Mouse (Mus musculus): ENCODE data around the gene Prnd. TPM values are rescaled to one million over a fixed set of nuclear protein-coding genes. Genes with fewer than 3 reads are reported as not detected.

The Prnd gene
- polyA plus RNA-seq, 1 experiment from 2014 or later = 28.0 TPM

DNA sequence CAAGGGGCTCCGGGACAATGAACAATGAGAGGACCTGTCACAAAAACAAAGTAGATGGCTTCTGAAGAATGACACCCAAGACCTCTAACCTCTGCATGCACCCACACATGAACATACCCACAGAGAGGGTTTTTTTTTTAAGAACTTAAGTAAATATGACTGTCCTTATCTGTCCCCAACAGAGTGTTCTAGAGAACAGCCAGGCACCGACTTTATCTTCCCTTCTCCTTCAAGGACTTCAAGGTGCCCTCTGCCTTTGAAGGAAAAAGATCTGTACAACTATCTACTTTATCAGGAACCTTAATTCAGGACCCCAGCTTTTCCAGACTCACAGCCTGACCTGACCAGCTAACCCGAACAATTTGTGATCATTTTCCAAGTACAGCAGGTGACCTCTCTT, 10.2 kb upstream of the Prnd start:
- Histone ChIP-seq H3K27me3 (no peaks in the 10 kb centered on the region), H3K27ac (no peak overlapping the region), H3K36me3 (peaks cover 11% of the 10 kb centered on the region; the same call in 1 of the 2 replicates), H3K9me3 (replicated peaks) (no peaks in the 10 kb centered on the region), H3K4me3 (no peak overlapping the region), H3K9ac (no peak overlapping the region), H3K4me2 (no peak overlapping the region), H3K4me1 (replicated peaks) (peaks cover 11% of the 10 kb centered on the region)
- ATAC-seq (replicated peaks; ENCODE audit: insufficient number of reproducible peaks, insufficient read depth, low FRiP score, low read depth) = no peak
- 46% methylated on average over 3 of the region's 3 CpGs for WGBS

DNA sequence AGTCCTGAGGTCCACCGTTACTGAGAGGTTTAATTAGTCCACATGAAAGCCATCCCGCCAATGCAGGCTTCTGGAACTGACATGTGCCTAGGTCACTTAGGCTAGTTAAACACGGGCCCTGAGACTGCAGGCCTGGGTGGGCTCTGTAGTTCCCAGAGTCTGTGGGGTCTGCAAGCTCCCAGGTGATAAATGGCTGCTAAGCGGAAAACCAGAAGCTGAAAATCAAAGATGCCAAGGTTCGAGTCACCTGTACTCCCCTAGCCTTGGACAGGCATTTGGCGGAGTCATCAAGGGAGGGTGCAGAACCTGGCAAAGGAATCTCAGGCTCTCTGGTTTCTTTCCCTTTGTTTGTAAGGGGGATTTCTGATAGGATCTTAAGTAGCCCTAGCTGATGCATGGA, 9.2 kb upstream of the Prnd start:
- no peaks in the 10 kb centered on the region for H3K27me3 ChIP-seq
- 84% methylated on average over 6 of the region's 6 CpGs for WGBS
- H3K9me3 ChIP-seq (replicated peaks) = no peaks in the 10 kb centered on the region
- no peak overlapping the region for H3K9ac ChIP-seq
- H3K36me3 ChIP-seq = peaks cover 8% of the 10 kb centered on the region; the same call in 1 of the 2 replicates
- no peak overlapping the region for H3K4me2 ChIP-seq
- no peak overlapping the region for H3K27ac ChIP-seq
- H3K4me1 ChIP-seq (replicated peaks) = peaks cover 7% of the 10 kb centered on the region; the same call in 1 of the 2 replicates
- H3K4me3 ChIP-seq = no peak overlapping the region
- no peak for ATAC-seq (replicated peaks; ENCODE audit: insufficient number of reproducible peaks, insufficient read depth, low FRiP score, low read depth)

DNA sequence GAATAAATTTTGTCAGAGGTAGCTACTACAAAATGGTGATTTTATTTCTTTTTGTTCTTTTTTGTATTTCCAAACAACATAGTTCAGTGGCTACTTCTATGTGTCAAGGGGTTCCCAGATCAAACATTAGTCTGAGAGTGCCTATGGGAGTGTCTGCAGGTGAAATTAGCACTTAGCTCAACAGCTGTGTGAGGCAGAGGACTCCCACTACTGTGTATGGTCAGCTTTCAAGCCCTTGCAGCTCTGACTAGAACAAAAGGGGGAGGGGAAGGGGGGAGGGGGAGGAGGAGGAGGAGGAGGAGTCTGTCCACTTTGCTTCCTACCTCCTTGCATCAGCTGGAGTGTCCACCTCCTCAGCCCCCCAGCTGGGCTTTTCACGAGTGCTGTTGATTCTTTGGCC, 6.3 kb upstream of the Prnd start:
- ATAC-seq (replicated peaks; ENCODE audit: insufficient number of reproducible peaks, insufficient read depth, low FRiP score, low read depth) = no peak
- WGBS = 44% methylated on average over 1 of the region's 1 CpGs
- no peak overlapping the region for H3K27ac ChIP-seq

DNA sequence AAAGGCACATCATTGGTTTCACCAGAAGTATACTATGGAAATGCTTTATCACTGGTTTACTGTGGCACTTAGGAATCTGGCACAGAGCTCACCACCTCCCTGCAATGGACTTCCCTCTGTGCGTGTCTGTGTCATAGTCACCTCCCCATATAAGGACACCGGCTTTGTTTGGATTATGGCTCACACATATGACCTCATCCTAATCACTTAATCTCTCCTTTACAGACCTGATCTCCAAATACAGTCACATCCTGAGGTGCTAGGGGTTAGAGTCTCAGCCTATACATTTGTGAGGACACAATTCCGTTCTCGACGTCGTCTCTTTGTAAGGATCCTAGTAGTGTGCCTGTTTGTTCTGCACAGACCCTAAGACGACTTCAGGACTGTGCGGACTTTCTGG, 5.4 kb upstream of the Prnd start:
- H3K9me3 ChIP-seq (replicated peaks) = no peaks in the 10 kb centered on the region
- peaks cover 10% of the 10 kb centered on the region for H3K4me1 ChIP-seq (replicated peaks)
- no peak overlapping the region for H3K4me2 ChIP-seq
- no peaks in the 10 kb centered on the region for H3K27me3 ChIP-seq
- H3K36me3 ChIP-seq = no peaks in the 10 kb centered on the region
- H3K27ac ChIP-seq = peak overlapping the region; percentile 16; the same call in 1 of the 2 replicates
- no peak overlapping the region for H3K4me3 ChIP-seq
- peak; percentile 68 for ATAC-seq (replicated peaks; ENCODE audit: insufficient number of reproducible peaks, insufficient read depth, low FRiP score, low read depth)
- 57% methylated on average over 8 of the region's 8 CpGs for WGBS
- H3K9ac ChIP-seq = no peak overlapping the region

More for the DNA sequence above, 6.3 kb upstream of the Prnd start:
- Histone ChIP-seq H3K9me3 (replicated peaks) (no peaks in the 10 kb centered on the region), H3K36me3 (no peaks in the 10 kb centered on the region), H3K4me2 (no peak overlapping the region), H3K27me3 (no peaks in the 10 kb centered on the region), H3K9ac (no peak overlapping the region), H3K4me3 (no peak overlapping the region), H3K4me1 (replicated peaks) (peaks cover 7% of the 10 kb centered on the region; the same call in 1 of the 2 replicates)

DNA sequence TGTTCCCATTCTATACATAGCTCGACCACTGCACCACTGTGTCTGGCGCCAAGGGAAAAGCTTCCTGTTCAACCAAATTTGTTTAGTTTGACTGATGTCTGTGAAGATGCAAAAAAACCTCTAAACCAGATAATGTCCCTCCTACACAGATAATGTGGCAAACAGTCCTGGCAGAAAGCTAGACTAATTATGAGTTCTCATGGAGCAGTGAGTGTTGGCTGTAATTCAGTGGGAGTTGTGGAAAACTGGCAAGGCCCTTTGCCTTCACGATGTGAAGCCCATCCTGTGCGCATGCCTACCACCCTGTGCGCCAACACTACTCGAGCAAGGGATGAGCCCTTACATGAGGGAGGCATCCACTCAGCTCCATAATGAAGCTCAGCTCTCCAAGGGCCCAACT, 4.9 kb upstream of the Prnd start:
- Histone ChIP-seq H3K4me1 (replicated peaks) (peaks cover 16% of the 10 kb centered on the region), H3K4me3 (no peak overlapping the region), H3K4me2 (no peak overlapping the region), H3K9me3 (replicated peaks) (no peaks in the 10 kb centered on the region), H3K9ac (no peak overlapping the region), H3K36me3 (no peaks in the 10 kb centered on the region), H3K27me3 (no peaks in the 10 kb centered on the region), H3K27ac (no peak overlapping the region)
- no peak for ATAC-seq (replicated peaks; ENCODE audit: insufficient number of reproducible peaks, insufficient read depth, low FRiP score, low read depth)
- WGBS = 74% methylated on average over 6 of the region's 6 CpGs

DNA sequence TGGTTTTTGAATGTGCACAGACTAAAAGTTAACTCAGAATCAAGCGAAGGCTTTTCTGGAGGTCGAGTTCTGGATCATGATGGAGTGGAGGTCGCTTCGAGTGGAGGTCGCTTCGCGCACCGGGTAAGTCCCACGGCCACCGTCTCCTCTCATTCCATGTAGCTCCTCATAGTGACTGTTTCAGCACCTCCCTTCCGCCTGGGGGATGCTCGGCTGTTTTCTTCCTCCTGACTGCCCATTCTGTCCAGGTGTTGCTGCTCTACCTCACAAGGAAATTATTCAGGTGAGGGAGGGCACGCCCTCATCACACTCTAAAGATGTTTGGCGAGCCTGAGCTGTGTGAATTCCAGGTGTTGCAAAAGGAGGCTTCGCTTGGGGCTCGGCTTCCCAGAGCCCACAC, 4.3 kb upstream of the Prnd start:
- H3K4me1 ChIP-seq (replicated peaks) = peaks cover 16% of the 10 kb centered on the region

DNA sequence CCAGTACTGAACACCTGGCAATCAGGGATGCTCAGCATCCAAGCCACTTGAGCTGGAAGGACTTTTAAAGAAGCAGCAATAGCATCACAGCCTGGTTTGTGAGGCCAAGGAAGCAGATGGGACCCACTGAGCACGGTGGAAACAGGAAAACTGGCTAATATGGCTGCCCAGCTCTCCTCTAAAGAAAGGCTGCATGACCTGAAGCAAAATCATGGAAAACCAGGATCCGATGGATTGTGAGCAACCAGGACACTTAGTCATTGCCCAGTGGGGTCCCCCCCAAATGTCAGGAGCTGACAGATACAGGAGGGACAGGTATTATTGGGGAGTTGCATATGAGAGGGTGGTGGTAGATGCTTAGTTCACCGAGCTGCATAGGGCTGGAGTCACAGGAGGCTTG, 2.5 kb upstream of the Prnd start:
- Histone ChIP-seq H3K9me3 (replicated peaks) (no peaks in the 10 kb centered on the region), H3K4me1 (replicated peaks) (peaks cover 25% of the 10 kb centered on the region), H3K9ac (no peak overlapping the region), H3K36me3 (no peaks in the 10 kb centered on the region), H3K27me3 (peaks cover 9% of the 10 kb centered on the region; the same call in 1 of the 2 replicates), H3K4me2 (no peak overlapping the region), H3K4me3 (no peak overlapping the region), H3K27ac (no peak overlapping the region)
- ATAC-seq (replicated peaks; ENCODE audit: insufficient number of reproducible peaks, insufficient read depth, low FRiP score, low read depth) = no peak
- 78% methylated on average over 3 of the region's 3 CpGs for WGBS

More for the DNA sequence above, 4.3 kb upstream of the Prnd start:
- no peaks in the 10 kb centered on the region for H3K36me3 ChIP-seq
- H3K9ac ChIP-seq = no peak overlapping the region
- no peak overlapping the region for H3K4me3 ChIP-seq
- no peak overlapping the region for H3K27ac ChIP-seq
- H3K9me3 ChIP-seq (replicated peaks) = no peaks in the 10 kb centered on the region
- no peaks in the 10 kb centered on the region for H3K27me3 ChIP-seq
- 87% methylated on average over 16 of the region's 16 CpGs for WGBS
- no peak for ATAC-seq (replicated peaks; ENCODE audit: insufficient number of reproducible peaks, insufficient read depth, low FRiP score, low read depth)
- H3K4me2 ChIP-seq = no peak overlapping the region

DNA sequence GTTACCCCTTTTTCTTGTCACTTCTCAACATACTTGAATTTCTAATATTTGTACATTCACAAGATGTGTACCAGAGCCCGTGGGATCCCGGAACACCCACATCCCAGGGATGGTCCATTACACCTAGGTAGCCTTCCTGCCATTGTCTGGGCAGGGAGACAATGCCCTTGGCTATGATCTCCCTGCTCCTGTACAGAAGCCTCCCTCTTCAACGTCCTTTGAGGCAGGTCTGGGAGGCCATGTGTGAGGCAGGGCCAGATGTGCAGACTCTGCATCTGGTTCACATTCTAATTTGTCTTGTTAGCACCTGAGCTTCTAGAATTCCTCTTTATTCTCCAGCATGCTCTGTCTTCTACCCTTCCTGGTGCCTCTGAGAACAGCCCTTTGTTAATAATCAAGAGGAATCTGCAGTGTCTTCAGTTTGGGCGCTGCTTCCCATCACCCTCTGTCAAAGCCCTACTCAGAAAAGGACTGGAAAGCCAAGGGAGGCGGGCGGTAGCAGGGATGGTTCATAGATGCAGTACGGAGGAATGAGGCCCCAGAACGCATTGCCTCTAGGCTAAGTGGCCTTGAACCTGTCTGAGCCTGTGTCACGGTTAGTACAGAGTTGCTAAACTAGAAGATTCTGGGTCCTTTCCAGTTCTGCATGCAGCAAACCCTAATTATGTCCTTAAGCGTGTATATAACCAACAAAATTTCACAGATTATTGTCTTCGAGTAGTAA, 1.6 kb upstream of the Prnd start:
- H3K9me3 ChIP-seq (replicated peaks) = no peaks in the 10 kb centered on the region
- no peak overlapping the region for H3K27ac ChIP-seq
- 65% methylated on average over 11 of the region's 11 CpGs for WGBS
- ATAC-seq (replicated peaks; ENCODE audit: insufficient number of reproducible peaks, insufficient read depth, low FRiP score, low read depth) = no peak
- no peak overlapping the region for H3K9ac ChIP-seq
- H3K4me3 ChIP-seq = no peak overlapping the region
- peaks cover 14% of the 10 kb centered on the region; the same call in 1 of the 2 replicates for H3K27me3 ChIP-seq
- no peaks in the 10 kb centered on the region for H3K36me3 ChIP-seq
- H3K4me1 ChIP-seq (replicated peaks) = peaks cover 32% of the 10 kb centered on the region
- H3K4me2 ChIP-seq = no peak overlapping the region

DNA sequence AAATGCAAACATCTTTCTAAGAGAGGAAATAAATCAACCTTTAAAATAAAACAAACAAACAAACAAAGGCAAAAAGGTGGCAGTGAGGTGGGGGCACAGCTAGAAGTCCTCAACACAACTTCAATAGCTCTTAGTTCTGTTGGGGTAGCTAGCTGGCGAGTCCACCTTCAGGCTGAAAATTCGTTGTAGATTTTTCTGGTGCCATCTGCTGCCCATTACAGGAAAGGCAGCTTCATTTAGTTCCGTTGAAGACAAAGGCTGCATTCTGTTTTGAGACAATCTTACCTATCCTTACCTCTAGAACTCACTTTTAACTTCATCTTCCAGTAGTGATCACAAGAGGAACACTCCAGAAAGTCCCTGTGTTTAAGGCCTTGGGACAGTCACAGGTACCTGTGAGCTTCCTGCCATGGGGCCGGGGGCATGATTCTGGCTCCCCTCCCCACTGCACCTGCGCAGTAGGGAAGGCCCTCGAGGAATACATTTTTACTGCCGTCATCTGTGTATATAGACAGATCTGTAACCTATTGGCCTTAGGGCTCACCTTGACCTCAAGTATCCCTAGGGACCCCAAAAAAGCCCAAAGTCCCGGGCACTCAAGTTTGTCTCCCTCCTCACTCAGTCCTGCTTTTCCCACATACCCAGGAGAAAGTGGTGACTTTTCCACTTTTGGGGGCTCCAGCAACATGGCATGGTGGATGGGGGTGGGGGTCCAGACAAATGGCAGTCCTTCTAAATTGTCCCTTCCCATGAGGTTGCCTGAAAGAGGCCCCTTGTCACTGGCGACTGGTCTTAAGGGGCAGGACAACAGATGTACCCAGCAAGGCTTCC, 679 bp upstream of the Prnd start:
- Histone ChIP-seq H3K4me2 (peak overlapping the region; percentile 4; the same call in 1 of the 2 replicates), H3K27me3 (peaks cover 17% of the 10 kb centered on the region; the same call in 1 of the 2 replicates), H3K9ac (no peak overlapping the region), H3K9me3 (replicated peaks) (no peaks in the 10 kb centered on the region), H3K36me3 (no peaks in the 10 kb centered on the region), H3K4me1 (replicated peaks) (peaks cover 34% of the 10 kb centered on the region), H3K27ac (0 out of 2 replicates have a peak overlapping the region, but pooled peaks have one; percentile 26), H3K4me3 (no peak overlapping the region)
- whole genome bisulfite sequencing = 45% methylated on average over 9 of the region's 9 CpGs
- ATAC-seq (replicated peaks; ENCODE audit: insufficient number of reproducible peaks, insufficient read depth, low FRiP score, low read depth) = no peak; the same call in 1 of the 2 replicates

DNA sequence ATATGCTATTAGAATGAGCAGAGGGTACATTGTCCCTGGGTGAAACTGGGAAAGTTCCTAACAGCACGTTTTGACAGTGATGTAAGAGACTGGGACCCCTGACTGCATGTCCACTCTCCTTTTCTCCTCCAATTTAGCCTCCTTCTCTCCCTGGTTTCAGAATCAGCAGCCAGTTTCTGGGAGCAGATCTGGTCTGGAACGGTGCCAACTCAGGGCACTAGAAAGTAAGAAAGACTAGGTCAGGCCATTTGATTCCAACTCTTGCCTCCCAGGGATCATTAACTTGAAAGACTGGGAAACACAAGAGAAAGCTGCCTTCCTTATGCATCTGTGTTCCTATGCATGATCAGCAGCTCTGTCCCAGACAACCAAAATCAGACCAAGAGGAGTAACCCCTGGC, 1.8 kb downstream of the Prnd start:
- Histone ChIP-seq H3K4me3 (peak overlapping the region; percentile 31; the same call in 1 of the 2 replicates), H3K4me2 (peak overlapping the region; percentile 60), H3K9ac (no peak overlapping the region), H3K27ac (no peak overlapping the region), H3K9me3 (replicated peaks) (no peaks in the 10 kb centered on the region), H3K36me3 (no peaks in the 10 kb centered on the region), H3K4me1 (replicated peaks) (peaks cover 34% of the 10 kb centered on the region), H3K27me3 (peaks cover 17% of the 10 kb centered on the region; the same call in 1 of the 2 replicates)
- WGBS = 41% methylated on average over 2 of the region's 2 CpGs
- ATAC-seq (replicated peaks; ENCODE audit: insufficient number of reproducible peaks, insufficient read depth, low FRiP score, low read depth) = no peak

DNA sequence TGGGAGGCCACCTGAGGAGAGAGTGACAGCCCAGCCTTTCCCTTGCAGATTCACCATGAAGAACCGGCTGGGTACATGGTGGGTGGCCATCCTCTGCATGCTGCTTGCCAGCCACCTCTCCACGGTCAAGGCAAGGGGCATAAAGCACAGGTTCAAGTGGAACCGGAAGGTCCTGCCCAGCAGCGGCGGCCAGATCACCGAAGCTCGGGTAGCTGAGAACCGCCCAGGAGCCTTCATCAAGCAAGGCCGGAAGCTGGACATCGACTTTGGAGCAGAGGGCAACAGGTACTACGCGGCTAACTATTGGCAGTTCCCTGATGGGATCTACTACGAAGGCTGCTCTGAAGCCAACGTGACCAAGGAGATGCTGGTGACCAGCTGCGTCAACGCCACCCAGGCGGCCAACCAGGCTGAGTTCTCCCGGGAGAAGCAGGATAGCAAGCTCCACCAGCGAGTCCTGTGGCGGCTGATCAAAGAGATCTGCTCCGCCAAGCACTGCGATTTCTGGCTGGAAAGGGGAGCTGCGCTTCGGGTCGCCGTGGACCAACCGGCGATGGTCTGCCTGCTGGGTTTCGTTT, 2.4 kb downstream of the Prnd start:
- no peaks in the 10 kb centered on the region for H3K36me3 ChIP-seq
- no peaks in the 10 kb centered on the region for H3K9me3 ChIP-seq (replicated peaks)
- 16% methylated on average over 29 of the region's 29 CpGs for WGBS
- H3K9ac ChIP-seq = peak overlapping the region; percentile 23; the same call in 1 of the 2 replicates
- H3K4me2 ChIP-seq = peak overlapping the region; percentile 60
- H3K4me3 ChIP-seq = peak overlapping the region; percentile 31
- no peak overlapping the region for H3K27ac ChIP-seq
- no peak for ATAC-seq (replicated peaks; ENCODE audit: insufficient number of reproducible peaks, insufficient read depth, low FRiP score, low read depth)
- H3K4me1 ChIP-seq (replicated peaks) = peaks cover 34% of the 10 kb centered on the region
- peaks cover 17% of the 10 kb centered on the region; the same call in 1 of the 2 replicates for H3K27me3 ChIP-seq
